Mouse (Mus musculus) forebrain, embryonic 15.5 days (tissue): Measurements from ENCODE around the gene Plac1. TPM values are rescaled to one million over a fixed set of nuclear protein-coding genes. Genes with fewer than 3 reads are reported as not detected.
A peak's percentile ranks its signal among the peaks of the same experiment; 100 is the strongest.

ENCODE experiments used
- ATAC-seq: fragments of 200-750 bp; cut with Nextera tagmentation; replicated peaks from 2 replicates; pipeline ENCODE4 v1.8.0; 2017; ENCODE audit warnings: mild to moderate bottlenecking, moderate TSS enrichment, moderate library complexity
- H3K27ac ChIP-seq: fragments of 300-500 bp; sonication (generic); replicated peaks from 2 replicates; pipeline ENCODE4 v1.5.1; 2015; ENCODE audit warnings: mild to moderate bottlenecking, inconsistent platforms
- H3K27me3 ChIP-seq: fragments of 300-500 bp; sonication (generic); 2 replicates; pipeline ENCODE4 v1.6.1; 2015; ENCODE audit warnings: inconsistent platforms
- H3K36me3 ChIP-seq: fragments of 300-500 bp; sonication (generic); 2 replicates; pipeline ENCODE4 v1.6.1; 2015; ENCODE audit warnings: mild to moderate bottlenecking, inconsistent platforms
- H3K4me1 ChIP-seq: fragments of 300-500 bp; sonication (generic); 2 replicates; pipeline ENCODE4 v1.6.1; 2015; ENCODE audit warnings: inconsistent platforms
- H3K4me2 ChIP-seq: fragments of 300-500 bp; sonication (generic); replicated peaks from 2 replicates; pipeline ENCODE4 v1.6.1; 2015; ENCODE audit warnings: mild to moderate bottlenecking, inconsistent platforms
- H3K4me3 ChIP-seq: fragments of 300-500 bp; sonication (generic); 2 replicates; pipeline ENCODE4 v1.5.1; 2015; ENCODE audit warnings: mild to moderate bottlenecking, inconsistent platforms
- H3K9ac ChIP-seq: fragments of 300-500 bp; sonication (generic); replicated peaks from 2 replicates; pipeline ENCODE4 v1.6.1; 2015; ENCODE audit warnings: mild to moderate bottlenecking, inconsistent platforms
- H3K9me3 ChIP-seq: fragments of 300-500 bp; sonication (generic); 2 replicates; pipeline ENCODE4 v1.6.1; 2016; ENCODE audit warnings: inconsistent platforms
- WGBS: fragments of 180-500 bp; shearing (Covaris S2); methylation state at CpG from one replicate; pipeline ENCODE4 v1.1.7; 2015; ENCODE audit warnings: mixed read lengths; 5-methylcytosine and 5-hydroxymethylcytosine counted together
- polyA plus RNA-seq: library from polyadenylated mRNA; unstranded; fragments of >200 nt; fragmentation: Nextera tagmentation; extraction: Ambion mirVana; gene quantifications from 2 replicates; pipeline ENCODE4 v1.2.1, GENCODE M21; 2015

The Plac1 gene
- polyA plus RNA-seq, 1 experiment from 2014 or later, result 0.64 TPM

DNA sequence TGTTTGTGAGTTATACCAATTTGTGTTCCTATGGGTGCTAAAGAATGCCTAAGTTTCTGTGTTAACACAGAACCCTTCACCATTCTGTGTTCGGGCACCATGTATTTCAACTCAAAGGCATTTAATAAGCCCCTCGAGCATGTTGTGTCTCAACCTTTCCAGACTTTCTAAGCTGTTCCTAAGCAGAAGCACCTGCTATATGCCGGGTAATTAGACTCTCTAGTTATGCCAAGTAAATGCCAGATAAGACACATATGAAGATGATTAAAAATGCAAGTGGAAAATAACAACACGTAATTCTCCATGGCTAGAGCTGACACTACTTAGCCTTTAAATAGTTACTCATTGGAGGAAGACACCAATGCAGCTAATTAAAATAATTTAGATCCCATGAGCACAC lies 142.1 kb downstream of the Plac1 start:
- no peaks in the 10 kb centered on the region for H3K27me3 ChIP-seq

GRCm38 (mm10) chrX:53093381-53093780 lies 146.5 kb downstream of the Plac1 start:
- ATAC-seq, result no peak
- H3K27me3 ChIP-seq, result no peaks in the 10 kb centered on the region
- WGBS, result 39% methylated on average over 2 of the region's 2 CpGs
- H3K9me3 ChIP-seq, result no peaks in the 10 kb centered on the region
- no peak overlapping the region for H3K4me2 ChIP-seq
- no peaks in the 10 kb centered on the region for H3K36me3 ChIP-seq
- H3K27ac ChIP-seq, result no peak overlapping the region
- H3K4me1 ChIP-seq, result peaks cover 4% of the 10 kb centered on the region; the same call in 1 of the 2 replicates
- no peak overlapping the region for H3K4me3 ChIP-seq
- no peak overlapping the region for H3K9ac ChIP-seq

More for the DNA sequence above, 142.1 kb downstream of the Plac1 start:
- peaks cover 4% of the 10 kb centered on the region; the same call in 1 of the 2 replicates for H3K4me1 ChIP-seq
- no peak overlapping the region for H3K4me3 ChIP-seq
- no peak overlapping the region for H3K4me2 ChIP-seq
- no peak overlapping the region for H3K9ac ChIP-seq
- no peak overlapping the region for H3K27ac ChIP-seq
- H3K9me3 ChIP-seq, result no peaks in the 10 kb centered on the region
- WGBS, result 33% methylated on average over 4 of the region's 4 CpGs
- H3K36me3 ChIP-seq, result no peaks in the 10 kb centered on the region
- ATAC-seq, result no peak; the same call in 1 of the 2 replicates

DNA sequence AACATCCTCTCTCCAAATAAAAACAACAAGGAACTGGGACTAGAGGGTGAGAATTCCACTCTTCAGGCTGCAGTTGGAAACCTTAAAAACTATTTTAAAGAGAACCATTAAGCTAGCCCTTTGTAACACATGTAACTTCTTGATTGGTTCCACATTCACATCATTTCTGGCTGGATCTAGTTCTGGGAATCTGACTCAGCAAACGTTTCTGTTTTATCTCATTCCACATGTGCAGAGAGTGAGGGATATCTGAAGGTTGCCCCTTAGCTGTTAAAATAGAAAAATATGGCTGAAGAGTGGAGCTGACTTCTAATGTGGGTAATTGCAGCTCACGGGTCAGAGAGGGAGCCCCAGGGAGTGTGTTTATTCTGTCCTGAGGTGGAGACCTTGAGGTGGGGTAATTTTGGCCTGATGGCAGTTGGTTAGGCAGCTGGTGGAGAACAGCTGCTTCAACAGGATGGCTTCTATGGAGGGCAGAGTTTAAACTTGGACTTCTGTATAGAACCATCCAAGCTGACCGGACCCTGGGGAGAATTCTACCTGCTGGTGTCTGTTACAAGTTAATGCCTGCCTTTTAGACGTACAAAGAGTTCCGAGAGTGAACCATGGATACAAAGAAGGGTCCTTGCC lies 151.1 kb downstream of the Plac1 start:
- no peak for ATAC-seq
- Histone ChIP-seq H3K9me3 (no peaks in the 10 kb centered on the region), H3K4me3 (no peak overlapping the region), H3K9ac (no peak overlapping the region), H3K4me1 (no peaks in the 10 kb centered on the region), H3K36me3 (no peaks in the 10 kb centered on the region), H3K27ac (no peak overlapping the region), H3K27me3 (no peaks in the 10 kb centered on the region), H3K4me2 (no peak overlapping the region)
- WGBS, result 72% methylated on average over 5 of the region's 5 CpGs

- Histone ChIP-seq H3K4me2 (no peak overlapping the region), H3K4me3 (no peak overlapping the region), H3K36me3 (no peaks in the 10 kb centered on the region), H3K27ac (no peak overlapping the region), H3K27me3 (no peaks in the 10 kb centered on the region), H3K4me1 (no peaks in the 10 kb centered on the region), H3K9ac (no peak overlapping the region), H3K9me3 (no peaks in the 10 kb centered on the region)
- WGBS, result 100% methylated on average over 1 of the region's 1 CpGs
- ATAC-seq, result no peak
Measured at GRCm38 (mm10) chrX:53087202-53087601, 152.7 kb downstream of the Plac1 start.

GRCm38 (mm10) chrX:53085559-53085958 lies 154.4 kb downstream of the Plac1 start:
- Histone ChIP-seq H3K4me1 (no peaks in the 10 kb centered on the region), H3K9me3 (no peaks in the 10 kb centered on the region), H3K27me3 (no peaks in the 10 kb centered on the region), H3K36me3 (no peaks in the 10 kb centered on the region), H3K4me3 (no peak overlapping the region), H3K27ac (no peak overlapping the region), H3K9ac (no peak overlapping the region), H3K4me2 (no peak overlapping the region)
- ATAC-seq, result no peak
- 80% methylated on average over 5 of the region's 5 CpGs for WGBS

DNA sequence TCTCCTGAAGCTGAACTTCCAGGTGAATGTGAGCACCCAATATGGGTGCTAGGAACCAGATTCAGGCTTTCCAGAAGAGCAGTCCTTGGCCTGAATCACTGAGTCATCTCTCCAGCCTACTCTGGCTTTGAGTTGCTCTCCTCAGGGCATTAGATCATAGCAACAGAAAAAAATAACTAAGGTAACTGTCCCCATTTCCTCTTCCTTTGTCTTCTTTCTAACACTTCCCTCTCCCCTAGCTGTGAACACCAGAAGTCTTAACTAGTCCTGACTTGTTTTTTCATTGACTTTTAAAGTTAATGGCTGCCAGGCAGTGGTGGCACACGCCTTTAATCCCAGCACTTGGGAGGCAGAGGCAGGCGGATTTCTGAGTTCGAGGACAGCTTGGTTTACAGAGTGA lies 175.5 kb downstream of the Plac1 start:
- no peaks in the 10 kb centered on the region for H3K9me3 ChIP-seq
- H3K4me1 ChIP-seq, result no peaks in the 10 kb centered on the region
- H3K4me2 ChIP-seq, result no peak overlapping the region
- H3K27me3 ChIP-seq, result no peaks in the 10 kb centered on the region
- ATAC-seq, result no peak
- WGBS, result 92% methylated on average over 3 of the region's 3 CpGs
- no peak overlapping the region for H3K9ac ChIP-seq
- no peak overlapping the region for H3K4me3 ChIP-seq
- H3K27ac ChIP-seq, result no peak overlapping the region
- no peaks in the 10 kb centered on the region for H3K36me3 ChIP-seq

DNA sequence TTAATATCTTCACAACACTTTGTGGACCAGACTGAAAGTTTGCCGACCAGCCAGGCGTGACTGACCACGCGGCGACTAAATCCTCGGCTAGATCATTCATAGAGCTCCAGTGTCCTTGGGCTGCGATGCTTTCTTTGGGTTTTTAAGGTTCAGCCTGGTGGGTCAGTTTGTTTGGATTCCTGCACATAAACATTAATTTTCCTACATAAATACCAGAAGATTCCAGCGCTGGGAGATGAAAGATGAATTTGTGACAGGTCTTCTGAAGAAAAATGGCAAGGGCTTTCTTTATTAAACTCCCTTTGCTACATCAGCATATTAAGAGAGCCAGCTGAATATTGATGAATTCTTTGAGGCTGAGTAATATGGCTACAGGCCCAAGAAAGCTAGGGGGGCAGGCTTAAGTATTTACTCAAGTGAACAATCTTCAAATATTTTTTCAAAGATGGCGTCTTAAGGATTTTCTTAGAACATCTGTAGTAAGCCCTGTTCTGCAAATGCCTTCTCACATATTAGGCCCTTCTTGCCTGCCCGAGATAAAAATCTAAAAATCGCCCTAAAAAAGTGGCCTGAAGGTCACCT lies 180.4 kb downstream of the Plac1 start:
- no peak for ATAC-seq
- WGBS, result 33% methylated on average over 11 of the region's 11 CpGs
- no peak overlapping the region for H3K4me3 ChIP-seq
- no peak overlapping the region for H3K4me2 ChIP-seq
- H3K27me3 ChIP-seq, result no peaks in the 10 kb centered on the region
- H3K9ac ChIP-seq, result no peak overlapping the region
- H3K27ac ChIP-seq, result no peak overlapping the region
- H3K9me3 ChIP-seq, result no peaks in the 10 kb centered on the region
- H3K4me1 ChIP-seq, result peaks cover 4% of the 10 kb centered on the region; the same call in 1 of the 2 replicates
- no peaks in the 10 kb centered on the region for H3K36me3 ChIP-seq

- no peaks in the 10 kb centered on the region for H3K27me3 ChIP-seq
- peak overlapping the region; percentile 30 for H3K4me3 ChIP-seq
- ATAC-seq, result no peak
- peaks cover 4% of the 10 kb centered on the region; the same call in 1 of the 2 replicates for H3K4me1 ChIP-seq
- H3K4me2 ChIP-seq, result peak overlapping the region; percentile 47
- no peaks in the 10 kb centered on the region for H3K9me3 ChIP-seq
- 15% methylated on average over 33 of the region's 33 CpGs for WGBS
- no peak overlapping the region for H3K27ac ChIP-seq
- H3K9ac ChIP-seq, result 0 out of 2 replicates have a peak overlapping the region, but pooled peaks have one; percentile 22
- H3K36me3 ChIP-seq, result no peaks in the 10 kb centered on the region
Measured at GRCm38 (mm10) chrX:53058459-53059280, 181.2 kb downstream of the Plac1 start.

- H3K36me3 ChIP-seq, result no peaks in the 10 kb centered on the region
- H3K27me3 ChIP-seq, result no peaks in the 10 kb centered on the region
- H3K4me1 ChIP-seq, result peaks cover 4% of the 10 kb centered on the region; the same call in 1 of the 2 replicates
- ATAC-seq, result no peak
- WGBS, result 39% methylated on average over 6 of the region's 6 CpGs
- H3K27ac ChIP-seq, result no peak overlapping the region
- H3K4me3 ChIP-seq, result peak overlapping the region; percentile 58
- H3K9ac ChIP-seq, result no peak overlapping the region
- H3K4me2 ChIP-seq, result peak overlapping the region; percentile 61
- H3K9me3 ChIP-seq, result no peaks in the 10 kb centered on the region
Measured at GRCm38 (mm10) chrX:53057760-53058090, 182.2 kb downstream of the Plac1 start.

GRCm38 (mm10) chrX:53057054-53057759 lies 182.7 kb downstream of the Plac1 start:
- H3K9me3 ChIP-seq, result no peaks in the 10 kb centered on the region
- peak overlapping the region; percentile 58 for H3K4me3 ChIP-seq
- no peaks in the 10 kb centered on the region for H3K27me3 ChIP-seq
- H3K4me1 ChIP-seq, result peaks cover 4% of the 10 kb centered on the region; the same call in 1 of the 2 replicates
- ATAC-seq, result peak; percentile 90
- peak overlapping the region; percentile 61 for H3K4me2 ChIP-seq
- peak overlapping the region; percentile 59 for H3K9ac ChIP-seq
- H3K36me3 ChIP-seq, result no peaks in the 10 kb centered on the region
- H3K27ac ChIP-seq, result peak overlapping the region; percentile 62
- 15% methylated on average over 28 of the region's 42 CpGs for WGBS

DNA sequence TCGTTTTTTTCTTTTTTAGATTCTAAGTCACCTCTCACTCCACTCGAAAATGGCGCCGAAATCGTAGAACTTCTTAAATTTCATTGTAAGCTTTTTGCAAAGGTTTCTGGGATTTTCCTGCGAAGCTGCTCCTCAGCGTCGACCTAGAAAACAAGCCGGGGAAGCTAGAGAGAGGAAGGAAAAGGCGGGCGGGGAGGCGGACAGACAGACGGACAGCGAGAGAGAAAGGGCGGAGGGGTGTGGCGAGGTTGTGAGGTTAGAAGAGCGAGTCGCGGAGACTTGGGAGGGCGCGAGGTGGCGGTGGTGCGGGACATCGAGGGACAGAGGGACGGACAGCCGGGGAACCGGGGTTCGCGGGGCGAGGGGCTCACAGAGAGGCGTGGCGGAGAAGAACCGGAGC lies 183.3 kb downstream of the Plac1 start:
- peak; percentile 59 for ATAC-seq

More for the DNA sequence above, 183.3 kb downstream of the Plac1 start:
- WGBS, result 25% methylated on average over 33 of the region's 33 CpGs
- Histone ChIP-seq H3K4me2 (peak overlapping the region; percentile 61), H3K9me3 (no peaks in the 10 kb centered on the region), H3K4me1 (peaks cover 4% of the 10 kb centered on the region; the same call in 1 of the 2 replicates), H3K4me3 (peak overlapping the region; percentile 58), H3K27ac (peak overlapping the region; percentile 62), H3K27me3 (no peaks in the 10 kb centered on the region), H3K9ac (peak overlapping the region; percentile 59), H3K36me3 (no peaks in the 10 kb centered on the region)
